8 mouse cellular contexts compared by ENCODE assay signal in the genomic region with DNA sequence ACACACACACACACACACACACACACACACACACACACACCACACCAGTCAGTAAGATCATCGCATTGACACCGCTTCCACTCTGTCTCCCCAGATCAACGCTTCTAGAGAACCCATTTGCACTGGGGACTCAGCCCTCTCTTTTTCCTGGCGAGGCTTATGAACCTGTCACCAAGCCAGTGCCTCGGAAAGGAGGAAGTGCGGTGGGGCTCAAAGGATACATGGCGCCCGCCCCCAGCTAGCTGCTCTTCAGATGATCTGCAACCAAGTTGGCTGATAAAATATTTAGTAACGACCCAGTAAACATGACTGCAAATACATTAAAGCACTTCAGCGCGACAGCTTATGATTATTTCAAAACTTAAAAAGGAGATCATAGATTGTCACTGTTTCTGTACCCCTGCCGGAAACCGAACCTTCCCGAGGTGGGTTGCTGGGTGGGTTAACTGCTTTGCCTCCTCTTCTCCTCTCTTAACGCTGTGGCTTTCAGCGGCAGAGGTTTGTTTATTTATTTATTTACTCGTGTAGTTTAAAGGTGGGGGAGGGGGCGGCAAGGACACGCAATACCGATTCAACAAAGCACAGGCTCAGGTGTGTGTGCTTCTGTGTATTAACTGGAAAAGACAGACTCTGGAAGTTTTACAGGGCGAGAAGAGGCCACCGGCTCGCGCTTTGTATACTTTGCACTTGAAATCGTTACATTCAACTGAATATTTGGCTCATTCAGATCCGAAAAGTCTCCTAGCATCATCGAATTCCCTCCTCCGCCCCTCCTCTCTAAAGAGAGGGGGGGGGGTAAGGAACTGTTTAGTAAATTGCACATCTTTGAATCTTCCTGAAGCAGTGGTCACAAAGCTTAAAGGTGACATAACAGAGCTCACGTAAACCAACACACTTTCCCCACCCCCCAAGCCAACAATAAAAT. TPM values are rescaled to one million over a fixed set of nuclear protein-coding genes. Genes with fewer than 3 reads are reported as not detected.
DNase-seq lines count a peak whose midpoint lies in the region; ATAC-seq and TF ChIP-seq lines count a peak whose summit lies in the region.

No protein-coding gene starts in this region.

- H3K4me2 ChIP-seq in embryonic facial prominence, embryonic 14.5 days (ENCODE audit: low read depth, low read length), result peak overlapping the region; percentile 20; the same call in 1 of the 2 replicates
- 0 out of 2 replicates have a peak overlapping the region, but pooled peaks have one; percentile 6 for H3K4me2 ChIP-seq in intestine, embryonic 16.5 days (ENCODE audit: low read depth, low read length)

- DNase-seq in kidney, postnatal 10 days, result peak; percentile 6
- DNase-seq in kidney, adult 2 months, result no peak
- peak; percentile 47 for DNase-seq in T-cell, adult 2 months (ENCODE audit: low spot score)
- DNase-seq in embryonic facial prominence, embryonic 14.5 days (ENCODE audit: low spot score), result peak; percentile 13
- DNase-seq in retina, embryonic 14.5 days (ENCODE audit: low spot score), result peak; percentile 49
- DNase-seq in kidney, postnatal 25 days, result no peak
- no peak for DNase-seq in testis, postnatal 14 days (ENCODE audit: low spot score)

- no peaks in the 10 kb centered on the region; the same call in 1 of the 2 replicates for H3K36me3 ChIP-seq in kidney, adult 2 months (ENCODE audit: control insufficient read depth, insufficient read depth, low read length)
- no peaks in the 10 kb centered on the region for H3K36me3 ChIP-seq in embryonic facial prominence, embryonic 14.5 days (ENCODE audit: control insufficient read depth, insufficient read depth, low read length)
- H3K36me3 ChIP-seq in intestine, embryonic 16.5 days (ENCODE audit: control insufficient read depth, insufficient read depth, low read length), result no peaks in the 10 kb centered on the region

- peaks cover 14% of the 10 kb centered on the region for H3K27me3 ChIP-seq in kidney, adult 2 months (replicated peaks; ENCODE audit: control insufficient read depth, insufficient read depth, low read length)
- H3K27me3 ChIP-seq in embryonic facial prominence, embryonic 14.5 days (replicated peaks; ENCODE audit: control insufficient read depth, insufficient read depth, low read length), result peaks cover 68% of the 10 kb centered on the region
- H3K27me3 ChIP-seq in intestine, embryonic 16.5 days (replicated peaks; ENCODE audit: control insufficient read depth, insufficient read depth, low read length), result peaks cover 34% of the 10 kb centered on the region

- H3K9me3 ChIP-seq in embryonic facial prominence, embryonic 14.5 days (ENCODE audit: control insufficient read depth, low read length), result no peaks in the 10 kb centered on the region
- H3K9me3 ChIP-seq in intestine, embryonic 16.5 days (ENCODE audit: control insufficient read depth, low read length), result no peaks in the 10 kb centered on the region

- WGBS in kidney, adult 2 months, result 10% methylated on average over 29 of the region's 29 CpGs
- WGBS in embryonic facial prominence, embryonic 14.5 days, result 2% methylated on average over 29 of the region's 29 CpGs
- WGBS in intestine, embryonic 16.5 days, result 4% methylated on average over 29 of the region's 29 CpGs

- no peak for TF ChIP-seq POLR2A in kidney, adult 2 months (IDR thresholded peaks at IDR 0.05; ENCODE audit: low read depth, low read length)

- no peak for ATAC-seq in embryonic facial prominence, embryonic 14.5 days (ENCODE audit: low read depth)
- ATAC-seq in intestine, embryonic 16.5 days, result peak; percentile 27; the same call in 1 of the 2 replicates

- peaks cover 3% of the 10 kb centered on the region for H3K4me1 ChIP-seq in kidney, adult 2 months (ENCODE audit: control insufficient read depth, insufficient read depth, low read length)
- H3K4me1 ChIP-seq in embryonic facial prominence, embryonic 14.5 days (ENCODE audit: control insufficient read depth, insufficient read depth, low read length), result peaks cover 6% of the 10 kb centered on the region; the same call in 1 of the 2 replicates
- H3K4me1 ChIP-seq in intestine, embryonic 16.5 days (ENCODE audit: control insufficient read depth, insufficient read depth, low read length), result peaks cover 4% of the 10 kb centered on the region; the same call in 1 of the 2 replicates

- no peak overlapping the region for H3K27ac ChIP-seq in kidney, adult 2 months (ENCODE audit: insufficient read depth, low read depth, low read length)
- no peak overlapping the region for H3K27ac ChIP-seq in embryonic facial prominence, embryonic 14.5 days (replicated peaks; ENCODE audit: low read depth, low read length)
- H3K27ac ChIP-seq in intestine, embryonic 16.5 days (ENCODE audit: low read length), result no peak overlapping the region

- H3K9ac ChIP-seq in embryonic facial prominence, embryonic 14.5 days (ENCODE audit: low read depth, low read length), result no peak overlapping the region
- H3K9ac ChIP-seq in intestine, embryonic 16.5 days (ENCODE audit: low read depth, low read length), result no peak overlapping the region

- TF ChIP-seq CTCF in kidney, adult 2 months (conservative IDR thresholded peaks at IDR 0.05; ENCODE audit: insufficient read depth, insufficient read length, low read depth, low read length), result no peak

- H3K4me3 ChIP-seq in kidney, adult 2 months (ENCODE audit: insufficient read depth, low read depth, low read length), result no peak overlapping the region
- H3K4me3 ChIP-seq in embryonic facial prominence, embryonic 14.5 days (ENCODE audit: low read depth, low read length), result peak overlapping the region; percentile 4; the same call in 1 of the 2 replicates
- no peak overlapping the region; the same call in 1 of the 2 replicates for H3K4me3 ChIP-seq in intestine, embryonic 16.5 days (ENCODE audit: low read length)

RNA-seq across cellular contexts. Expression of a gene that starts 1.0 kb away (rescaled TPM):
- 0.03 TPM in 1 of 2 replicates, not detected in the other for polyA plus RNA-seq in kidney, adult 2 months (2012; rRNA removed)
- polyA plus RNA-seq in embryonic facial prominence, embryonic 14.5 days (2014; fragmentation: Nextera tagmentation; extraction: Ambion mirVana), result 0.24 and 0.38 TPM in 2 replicates
- not detected in 2 replicates for polyA plus RNA-seq in intestine, embryonic 16.5 days (2015; fragmentation: Nextera tagmentation; extraction: Ambion mirVana)

Comparison
In these comparisons a context has a peak if more than half of its experiments do, and no peak if none do; other contexts are left out.
1. DNase-seq: peak in kidney, postnatal 10 days (single experiment), T-cell, adult 2 months (single experiment), embryonic facial prominence, embryonic 14.5 days (single experiment) and retina, embryonic 14.5 days (single experiment); none in kidney, adult 2 months (single experiment), kidney, postnatal 25 days (0 of 2) and testis, postnatal 14 days (single experiment).